Mouse (Mus musculus): ENCODE results near the gene C2cd5. TPM values are rescaled to one million over a fixed set of nuclear protein-coding genes. Genes with fewer than 3 reads are reported as not detected.
"Not testable (repeated sequence)": the region's sequence is repeated elsewhere in the genome, so short reads cannot be mapped to it uniquely, and the experiment has no call there.

C2cd5 gene
- polyA plus RNA-seq, 1 experiment from 2014 or later = 23.7 TPM

- H3K27me3 ChIP-seq (ENCODE audit: control insufficient read depth, insufficient read depth, low read length); H3K27ac ChIP-seq (ENCODE audit: low read length); H3K4me1 ChIP-seq (ENCODE audit: control insufficient read depth, insufficient read depth, low read length); H3K9ac ChIP-seq (ENCODE audit: low read length); ATAC-seq (replicated peaks; ENCODE audit: extremely low read depth, insufficient read depth, low FRiP score); H3K36me3 ChIP-seq (ENCODE audit: control insufficient read depth, insufficient read depth); H3K4me2 ChIP-seq (ENCODE audit: low read depth, low read length); H3K9me3 ChIP-seq (replicated peaks; ENCODE audit: control insufficient read depth, low read length); H3K4me3 ChIP-seq (ENCODE audit: low read length): not testable (repeated sequence)
- WGBS = 82% methylated on average over 9 of the region's 10 CpGs
Measured at GRCm38 (mm10) chr6:143141624-143142592, 42.0 kb upstream of the C2cd5 start.

- no peak for ATAC-seq (replicated peaks; ENCODE audit: extremely low read depth, insufficient read depth, low FRiP score)
- Histone ChIP-seq H3K27me3 (ENCODE audit: control insufficient read depth, insufficient read depth, low read length) (no peaks in the 10 kb centered on the region), H3K36me3 (ENCODE audit: control insufficient read depth, insufficient read depth) (no peaks in the 10 kb centered on the region), H3K9ac (ENCODE audit: low read length) (no peak overlapping the region), H3K4me1 (ENCODE audit: control insufficient read depth, insufficient read depth, low read length) (no peaks in the 10 kb centered on the region), H3K9me3 (replicated peaks; ENCODE audit: control insufficient read depth, low read length) (no peaks in the 10 kb centered on the region), H3K4me3 (ENCODE audit: low read length) (no peak overlapping the region), H3K4me2 (ENCODE audit: low read depth, low read length) (no peak overlapping the region), H3K27ac (ENCODE audit: low read length) (no peak overlapping the region)
- 78% methylated on average over 9 of the region's 9 CpGs for WGBS
Measured at GRCm38 (mm10) chr6:143140884-143141283, 40.9 kb upstream of the C2cd5 start.

DNA sequence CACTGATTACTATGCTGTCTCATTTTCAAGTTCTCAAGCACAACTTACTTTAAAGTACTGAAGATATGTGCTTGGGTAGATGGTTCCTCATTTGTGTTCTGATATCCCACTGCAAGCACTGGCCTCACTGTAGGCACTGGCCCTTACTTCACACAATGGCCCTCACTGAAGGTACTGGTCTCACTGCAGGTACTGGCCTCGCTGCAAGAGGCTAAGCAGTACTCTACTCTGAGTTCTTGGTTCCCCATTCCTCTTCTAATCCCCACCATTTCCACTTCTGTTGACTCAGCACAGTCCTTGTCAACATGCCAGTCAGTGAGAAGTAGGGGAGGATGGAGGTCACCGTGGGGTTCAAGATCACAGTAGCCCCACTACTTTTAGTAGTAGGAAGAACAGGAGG is 39.5 kb upstream of the C2cd5 start:
- Histone ChIP-seq H3K4me1 (ENCODE audit: control insufficient read depth, insufficient read depth, low read length) (no peaks in the 10 kb centered on the region), H3K4me3 (ENCODE audit: low read length) (no peak overlapping the region), H3K4me2 (ENCODE audit: low read depth, low read length) (no peak overlapping the region), H3K9me3 (replicated peaks; ENCODE audit: control insufficient read depth, low read length) (no peaks in the 10 kb centered on the region), H3K27me3 (ENCODE audit: control insufficient read depth, insufficient read depth, low read length) (no peaks in the 10 kb centered on the region), H3K9ac (ENCODE audit: low read length) (no peak overlapping the region), H3K27ac (ENCODE audit: low read length) (no peak overlapping the region), H3K36me3 (ENCODE audit: control insufficient read depth, insufficient read depth) (no peaks in the 10 kb centered on the region)
- no peak for ATAC-seq (replicated peaks; ENCODE audit: extremely low read depth, insufficient read depth, low FRiP score)
- WGBS = 69% methylated on average over 2 of the region's 2 CpGs

- H3K4me2 ChIP-seq (ENCODE audit: low read depth, low read length) = no peak overlapping the region
- H3K27ac ChIP-seq (ENCODE audit: low read length) = no peak overlapping the region
- no peak for ATAC-seq (replicated peaks; ENCODE audit: extremely low read depth, insufficient read depth, low FRiP score)
- WGBS = 49% methylated on average over 5 of the region's 5 CpGs
- no peaks in the 10 kb centered on the region for H3K9me3 ChIP-seq (replicated peaks; ENCODE audit: control insufficient read depth, low read length)
- no peak overlapping the region for H3K9ac ChIP-seq (ENCODE audit: low read length)
- H3K36me3 ChIP-seq (ENCODE audit: control insufficient read depth, insufficient read depth) = no peaks in the 10 kb centered on the region
- no peaks in the 10 kb centered on the region for H3K27me3 ChIP-seq (ENCODE audit: control insufficient read depth, insufficient read depth, low read length)
- H3K4me1 ChIP-seq (ENCODE audit: control insufficient read depth, insufficient read depth, low read length) = no peaks in the 10 kb centered on the region
- H3K4me3 ChIP-seq (ENCODE audit: low read length) = no peak overlapping the region
Measured at GRCm38 (mm10) chr6:143137341-143137740, 37.4 kb upstream of the C2cd5 start.

DNA sequence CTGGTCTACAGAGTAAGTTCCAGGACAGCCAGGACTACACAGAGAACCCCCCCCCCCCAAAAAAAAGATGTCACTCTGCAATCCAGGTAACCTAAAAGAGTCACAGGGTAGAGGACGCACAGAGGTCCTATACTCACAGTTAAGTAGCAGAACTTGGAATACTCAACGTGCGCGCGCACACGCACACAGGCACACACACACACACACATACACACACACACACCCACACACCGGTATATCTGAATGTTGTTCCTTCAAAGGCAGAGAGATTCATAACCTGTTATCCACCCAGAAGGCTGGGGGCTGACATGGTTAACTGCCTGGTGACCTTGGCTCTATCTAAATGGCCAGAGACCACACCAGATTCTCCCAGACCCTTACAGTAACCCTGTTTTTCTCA is 36.7 kb upstream of the C2cd5 start:
- H3K36me3 ChIP-seq (ENCODE audit: control insufficient read depth, insufficient read depth) = no peaks in the 10 kb centered on the region
- H3K27ac ChIP-seq (ENCODE audit: low read length) = no peak overlapping the region
- no peaks in the 10 kb centered on the region for H3K27me3 ChIP-seq (ENCODE audit: control insufficient read depth, insufficient read depth, low read length)
- no peaks in the 10 kb centered on the region for H3K9me3 ChIP-seq (replicated peaks; ENCODE audit: control insufficient read depth, low read length)
- no peaks in the 10 kb centered on the region for H3K4me1 ChIP-seq (ENCODE audit: control insufficient read depth, insufficient read depth, low read length)
- WGBS = 95% methylated on average over 7 of the region's 7 CpGs
- no peak overlapping the region for H3K4me2 ChIP-seq (ENCODE audit: low read depth, low read length)
- no peak overlapping the region for H3K4me3 ChIP-seq (ENCODE audit: low read length)
- H3K9ac ChIP-seq (ENCODE audit: low read length) = no peak overlapping the region
- no peak for ATAC-seq (replicated peaks; ENCODE audit: extremely low read depth, insufficient read depth, low FRiP score)

GRCm38 (mm10) chr6:143135097-143135496 is 35.2 kb upstream of the C2cd5 start:
- Histone ChIP-seq H3K4me2 (ENCODE audit: low read depth, low read length) (no peak overlapping the region), H3K4me3 (ENCODE audit: low read length) (no peak overlapping the region), H3K27me3 (ENCODE audit: control insufficient read depth, insufficient read depth, low read length) (no peaks in the 10 kb centered on the region), H3K27ac (ENCODE audit: low read length) (no peak overlapping the region), H3K9ac (ENCODE audit: low read length) (no peak overlapping the region), H3K9me3 (replicated peaks; ENCODE audit: control insufficient read depth, low read length) (peaks cover 7% of the 10 kb centered on the region), H3K36me3 (ENCODE audit: control insufficient read depth, insufficient read depth) (no peaks in the 10 kb centered on the region), H3K4me1 (ENCODE audit: control insufficient read depth, insufficient read depth, low read length) (no peaks in the 10 kb centered on the region)
- 84% methylated on average over 13 of the region's 13 CpGs for WGBS
- no peak for ATAC-seq (replicated peaks; ENCODE audit: extremely low read depth, insufficient read depth, low FRiP score)

DNA sequence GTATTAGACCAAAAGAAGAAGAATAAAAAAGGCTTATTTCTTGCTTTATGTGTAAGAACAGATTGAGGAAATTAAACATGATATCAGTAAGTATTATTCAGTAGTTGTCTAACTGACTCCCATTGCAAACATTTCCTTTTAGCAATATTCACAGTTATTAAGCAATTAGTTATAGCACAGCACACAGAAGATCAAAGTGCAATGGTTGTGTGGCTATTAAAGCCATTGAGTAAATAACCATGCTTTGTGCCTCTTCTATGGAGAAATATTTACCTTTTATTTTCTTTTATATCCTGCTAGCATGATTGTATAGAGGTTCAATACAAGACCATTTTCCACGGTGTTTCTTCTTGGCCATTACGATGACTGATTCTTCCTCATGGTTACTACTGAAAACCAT is 33.2 kb upstream of the C2cd5 start:
- no peaks in the 10 kb centered on the region for H3K27me3 ChIP-seq (ENCODE audit: control insufficient read depth, insufficient read depth, low read length)
- WGBS = 91% methylated on average over 2 of the region's 2 CpGs
- H3K27ac ChIP-seq (ENCODE audit: low read length) = no peak overlapping the region
- H3K4me2 ChIP-seq (ENCODE audit: low read depth, low read length) = no peak overlapping the region
- no peak overlapping the region for H3K9ac ChIP-seq (ENCODE audit: low read length)
- H3K9me3 ChIP-seq (replicated peaks; ENCODE audit: control insufficient read depth, low read length) = peaks cover 10% of the 10 kb centered on the region
- no peaks in the 10 kb centered on the region for H3K4me1 ChIP-seq (ENCODE audit: control insufficient read depth, insufficient read depth, low read length)
- no peaks in the 10 kb centered on the region for H3K36me3 ChIP-seq (ENCODE audit: control insufficient read depth, insufficient read depth)
- no peak overlapping the region for H3K4me3 ChIP-seq (ENCODE audit: low read length)
- ATAC-seq (replicated peaks; ENCODE audit: extremely low read depth, insufficient read depth, low FRiP score) = no peak

- Histone ChIP-seq H3K27me3 (ENCODE audit: control insufficient read depth, insufficient read depth, low read length) (no peaks in the 10 kb centered on the region), H3K36me3 (ENCODE audit: control insufficient read depth, insufficient read depth) (no peaks in the 10 kb centered on the region), H3K4me1 (ENCODE audit: control insufficient read depth, insufficient read depth, low read length) (no peaks in the 10 kb centered on the region), H3K9me3 (replicated peaks; ENCODE audit: control insufficient read depth, low read length) (peaks cover 10% of the 10 kb centered on the region), H3K27ac (ENCODE audit: low read length) (no peak overlapping the region), H3K4me2 (ENCODE audit: low read depth, low read length) (no peak overlapping the region), H3K4me3 (ENCODE audit: low read length) (no peak overlapping the region), H3K9ac (ENCODE audit: low read length) (no peak overlapping the region)
- 68% methylated on average over 6 of the region's 6 CpGs for WGBS
- ATAC-seq (replicated peaks; ENCODE audit: extremely low read depth, insufficient read depth, low FRiP score) = no peak
Measured at GRCm38 (mm10) chr6:143131895-143132652, 32.1 kb upstream of the C2cd5 start.

GRCm38 (mm10) chr6:143130411-143130810 is 30.5 kb upstream of the C2cd5 start:
- Histone ChIP-seq H3K27me3 (ENCODE audit: control insufficient read depth, insufficient read depth, low read length) (no peaks in the 10 kb centered on the region), H3K4me3 (ENCODE audit: low read length) (no peak overlapping the region), H3K4me1 (ENCODE audit: control insufficient read depth, insufficient read depth, low read length) (no peaks in the 10 kb centered on the region), H3K27ac (ENCODE audit: low read length) (no peak overlapping the region), H3K9me3 (replicated peaks; ENCODE audit: control insufficient read depth, low read length) (peaks cover 10% of the 10 kb centered on the region), H3K36me3 (ENCODE audit: control insufficient read depth, insufficient read depth) (no peaks in the 10 kb centered on the region), H3K4me2 (ENCODE audit: low read depth, low read length) (no peak overlapping the region), H3K9ac (ENCODE audit: low read length) (no peak overlapping the region)
- WGBS = 64% methylated on average over 4 of the region's 4 CpGs
- no peak for ATAC-seq (replicated peaks; ENCODE audit: extremely low read depth, insufficient read depth, low FRiP score)
